Mouse (Mus musculus): ENCODE data around the gene Olfr601. TPM values are rescaled to one million over a fixed set of nuclear protein-coding genes. Genes with fewer than 3 reads are reported as not detected.
"Not testable (repeated sequence)": the region's sequence is repeated elsewhere in the genome, so short reads cannot be mapped to it uniquely, and the experiment has no call there.

Gene Olfr601
- not detected in 2 replicates for polyA plus RNA-seq (2015; fragmentation: Nextera tagmentation; extraction: Ambion mirVana)

DNA sequence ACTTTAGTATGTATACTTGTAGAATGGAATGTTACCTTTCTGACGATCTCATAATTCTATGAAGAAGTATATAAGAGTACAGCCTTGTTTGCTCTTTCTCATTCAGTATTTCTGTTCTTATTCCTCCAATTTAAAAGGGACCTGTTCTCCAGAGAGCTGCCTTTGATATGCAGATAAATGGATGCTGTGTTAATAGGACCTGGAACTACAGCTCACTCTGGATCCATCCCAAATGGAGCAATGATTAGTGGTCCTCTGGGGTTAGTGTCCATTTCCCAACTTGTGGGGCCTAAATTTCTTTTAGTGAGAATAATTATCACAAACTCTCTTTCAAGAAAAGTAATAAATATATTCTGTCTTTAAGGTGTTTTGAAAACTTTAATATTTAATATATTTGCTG is at the start of gene Olfr601:
Olfr601 (minus strand) TSS at position 101 of the 400 bp plus-strand sequence.
- WGBS = 95% methylated on average over 1 of the region's 1 CpGs
- H3K27ac ChIP-seq = no peak within 1 kb of the TSS
- H3K27me3 ChIP-seq = no peaks in the 10 kb centered on the region
- no peak within 1 kb of the TSS for H3K9ac ChIP-seq
- H3K9me3 ChIP-seq (replicated peaks) = no peaks in the 10 kb centered on the region
- H3K4me1 ChIP-seq = no peaks in the 10 kb centered on the region
- H3K4me2 ChIP-seq = no peak within 1 kb of the TSS
- H3K4me3 ChIP-seq (replicated peaks) = no peak within 1 kb of the TSS
- H3K36me3 ChIP-seq = no peaks in the 10 kb centered on the region
- no peak for ATAC-seq (replicated peaks; ENCODE audit: low FRiP score)

DNA sequence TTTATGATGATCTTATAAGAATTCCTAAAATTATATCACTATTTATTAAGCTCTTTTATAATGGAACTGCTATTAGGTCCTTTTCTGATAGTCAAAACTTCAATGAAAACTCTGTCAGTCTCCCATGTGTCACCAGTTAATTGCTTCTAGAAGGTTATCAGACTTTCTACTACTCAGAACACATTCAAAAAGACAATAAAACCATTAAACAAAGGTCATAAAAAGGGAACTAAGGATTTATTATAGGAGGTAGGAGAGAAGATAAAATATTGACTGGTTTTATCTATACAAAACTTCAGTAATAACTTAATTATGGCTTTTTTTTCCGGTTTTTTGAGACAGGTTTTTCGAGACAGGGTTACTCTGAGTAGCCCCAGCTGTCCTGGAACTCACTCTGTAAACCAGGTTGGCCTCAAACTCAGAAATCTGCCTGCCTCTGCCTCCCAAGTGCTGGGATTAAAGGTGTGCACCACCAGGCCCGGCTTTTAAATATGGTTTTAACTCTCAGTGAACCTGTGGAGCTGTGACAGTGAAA is 44.1 kb upstream of the Olfr601 start:
- H3K4me1 ChIP-seq; H3K9me3 ChIP-seq (replicated peaks); H3K27ac ChIP-seq; H3K27me3 ChIP-seq; ATAC-seq (replicated peaks; ENCODE audit: low FRiP score); H3K4me2 ChIP-seq; H3K9ac ChIP-seq; H3K36me3 ChIP-seq; H3K4me3 ChIP-seq (replicated peaks): not testable (repeated sequence)
- 75% methylated on average over 3 of the region's 3 CpGs for WGBS

DNA sequence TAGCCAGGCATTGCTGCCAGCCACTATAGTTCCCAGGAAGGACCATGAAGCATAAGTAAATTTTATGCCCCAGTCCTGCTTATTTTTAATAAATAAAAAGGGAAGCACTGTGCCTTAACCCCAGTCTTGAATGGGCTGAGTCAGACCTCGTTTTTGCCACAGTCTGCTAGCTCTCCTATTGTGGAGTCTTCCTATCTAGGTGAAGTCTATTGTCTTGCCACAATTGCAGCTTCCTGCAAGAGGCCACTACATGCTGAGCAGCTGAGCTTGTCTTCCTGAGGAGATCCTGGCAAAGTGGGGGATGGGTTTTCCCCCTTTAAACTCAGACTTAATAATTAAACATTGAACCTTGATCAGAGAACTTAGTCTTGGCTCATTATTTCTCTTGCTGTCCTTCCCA is 36.5 kb upstream of the Olfr601 start:
- WGBS = 16% methylated on average over 1 of the region's 1 CpGs
- Histone ChIP-seq H3K27me3 (no peaks in the 10 kb centered on the region), H3K4me3 (replicated peaks) (no peak overlapping the region), H3K36me3 (no peaks in the 10 kb centered on the region), H3K27ac (no peak overlapping the region), H3K9me3 (replicated peaks) (no peaks in the 10 kb centered on the region), H3K4me1 (no peaks in the 10 kb centered on the region), H3K4me2 (no peak overlapping the region), H3K9ac (no peak overlapping the region)
- ATAC-seq (replicated peaks; ENCODE audit: low FRiP score) = no peak

DNA sequence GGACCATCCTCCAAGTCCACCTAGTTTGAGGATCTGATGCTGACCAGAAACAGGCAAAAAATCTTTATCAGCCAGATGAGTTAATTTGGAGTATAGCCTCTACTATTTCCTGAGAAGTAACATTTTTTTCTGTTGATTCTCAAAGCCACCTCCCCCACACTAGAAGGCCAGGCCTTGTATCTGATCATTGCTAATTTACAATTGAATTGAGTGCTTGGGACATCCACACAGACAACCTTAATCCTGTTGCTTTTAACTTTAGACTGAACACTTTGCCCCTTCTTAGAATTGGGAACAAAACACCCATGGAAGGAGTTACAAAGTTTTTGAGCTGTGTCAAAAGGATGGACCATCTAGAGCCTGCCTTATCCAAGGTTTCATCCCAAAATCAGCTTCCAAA is 35.3 kb upstream of the Olfr601 start:
- Histone ChIP-seq H3K9me3 (replicated peaks) (no peaks in the 10 kb centered on the region), H3K4me3 (replicated peaks) (no peak overlapping the region), H3K27me3 (no peaks in the 10 kb centered on the region), H3K9ac (no peak overlapping the region), H3K27ac (no peak overlapping the region), H3K4me1 (no peaks in the 10 kb centered on the region), H3K4me2 (no peak overlapping the region), H3K36me3 (no peaks in the 10 kb centered on the region)
- ATAC-seq (replicated peaks; ENCODE audit: low FRiP score) = no peak

DNA sequence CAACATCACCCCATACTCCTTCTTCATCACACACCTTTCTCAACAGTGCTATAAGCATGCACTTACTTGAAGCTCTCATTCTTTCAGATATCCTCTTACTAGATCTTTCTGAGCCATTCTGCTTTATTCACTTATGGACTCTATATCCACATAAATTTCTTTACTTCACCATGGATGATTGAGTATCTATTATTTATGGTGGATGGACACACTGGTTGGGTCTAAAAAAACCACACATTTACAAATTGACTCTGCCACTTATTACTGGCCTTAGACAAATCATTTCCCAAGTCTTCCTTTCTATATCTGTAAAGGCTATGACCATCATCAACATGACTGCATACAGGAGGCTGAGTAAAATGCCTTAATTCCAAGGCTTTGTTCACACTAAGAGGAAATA is 23.6 kb upstream of the Olfr601 start, which contains the start of gene Olfr603:
Olfr603 (minus strand) TSS at position 101 of the 400 bp plus-strand sequence.
- Histone ChIP-seq H3K4me3 (replicated peaks) (no peak within 1 kb of the TSS), H3K36me3 (no peaks in the 10 kb centered on the region), H3K9me3 (replicated peaks) (no peaks in the 10 kb centered on the region), H3K27ac (no peak within 1 kb of the TSS), H3K9ac (no peak within 1 kb of the TSS), H3K4me2 (no peak within 1 kb of the TSS), H3K4me1 (no peaks in the 10 kb centered on the region), H3K27me3 (no peaks in the 10 kb centered on the region)
- ATAC-seq (replicated peaks; ENCODE audit: low FRiP score) = no peak

DNA sequence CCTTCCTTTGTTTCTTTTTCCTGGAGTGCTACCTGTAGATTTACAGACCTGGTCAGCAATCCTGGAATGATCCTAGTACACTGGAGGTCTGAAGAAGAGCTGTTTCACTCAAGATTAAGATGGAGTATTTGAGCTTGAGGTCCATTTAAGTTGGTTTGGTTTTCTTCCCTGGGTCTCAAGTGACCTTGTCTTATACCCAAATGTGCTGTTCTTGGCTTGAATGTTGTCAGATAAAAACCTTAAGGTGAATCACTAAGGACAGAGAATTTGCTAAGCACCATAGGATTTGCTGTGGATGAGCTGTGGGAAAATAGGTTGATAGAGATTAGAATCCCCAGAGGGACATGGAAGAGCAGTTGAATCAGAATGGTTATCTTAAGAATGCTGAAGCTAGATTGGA is 12.9 kb downstream of the Olfr601 start, which contains the start of gene Olfr600:
Olfr600 (minus strand) TSS at position 101 of the 400 bp plus-strand sequence.
- Histone ChIP-seq H3K4me3 (replicated peaks) (no peak within 1 kb of the TSS), H3K27me3 (no peaks in the 10 kb centered on the region), H3K4me1 (no peaks in the 10 kb centered on the region), H3K9me3 (replicated peaks) (no peaks in the 10 kb centered on the region), H3K4me2 (no peak within 1 kb of the TSS), H3K9ac (no peak within 1 kb of the TSS), H3K36me3 (no peaks in the 10 kb centered on the region), H3K27ac (no peak within 1 kb of the TSS)
- no peak for ATAC-seq (replicated peaks; ENCODE audit: low FRiP score)

DNA sequence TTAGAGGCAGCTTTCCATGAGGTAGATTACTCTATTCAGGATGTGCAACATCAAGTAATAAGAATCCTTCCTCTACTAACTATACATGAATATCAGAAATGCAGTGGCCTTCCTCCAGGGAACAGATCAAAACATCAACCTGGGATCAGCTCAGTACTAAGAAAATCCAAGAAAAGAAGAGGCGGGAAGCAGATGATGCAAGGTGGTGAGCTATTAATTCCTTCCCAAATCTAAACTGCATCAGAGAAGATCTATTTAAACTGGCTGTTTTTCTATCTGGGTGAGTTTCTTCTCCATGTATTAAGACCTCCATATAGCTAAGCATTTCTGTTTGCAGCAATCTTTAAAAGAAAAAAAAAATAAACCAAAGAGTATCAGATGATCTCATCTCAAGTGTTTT is 26.8 kb downstream of the Olfr601 start, which contains the start of gene Olfr599:
Olfr599 (plus strand) TSS at position 301 of the 400 bp plus-strand sequence.
- H3K9ac ChIP-seq = no peak within 1 kb of the TSS
- no peak for ATAC-seq (replicated peaks; ENCODE audit: low FRiP score)

DNA sequence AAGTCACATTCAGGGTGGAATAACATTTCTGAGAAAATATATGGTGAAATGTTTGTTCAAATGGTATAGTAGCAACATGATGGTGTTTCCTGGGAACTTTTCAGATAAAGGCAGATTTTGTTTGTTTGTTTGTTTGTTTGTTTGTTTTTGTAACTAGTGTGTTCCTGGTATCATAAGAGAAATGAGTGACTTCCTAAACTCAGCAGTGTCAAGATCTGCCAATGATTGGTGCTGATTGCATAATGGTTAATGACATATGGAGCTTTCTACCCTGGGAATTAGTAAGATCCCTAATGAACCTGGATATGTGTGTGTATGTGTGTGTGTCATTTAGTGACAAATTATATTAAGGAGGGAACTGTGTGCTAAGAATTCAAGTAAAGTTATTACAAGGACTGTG is 39.2 kb downstream of the Olfr601 start, which contains the start of gene Olfr598:
Olfr598 (plus strand) TSS at position 301 of the 400 bp plus-strand sequence.
- no peaks in the 10 kb centered on the region for H3K36me3 ChIP-seq
- H3K4me1 ChIP-seq = no peaks in the 10 kb centered on the region
- H3K9me3 ChIP-seq (replicated peaks) = no peaks in the 10 kb centered on the region
- no peak within 1 kb of the TSS for H3K9ac ChIP-seq
- no peak within 1 kb of the TSS for H3K4me3 ChIP-seq (replicated peaks)
- H3K4me2 ChIP-seq = no peak within 1 kb of the TSS
- no peaks in the 10 kb centered on the region for H3K27me3 ChIP-seq
- no peak within 1 kb of the TSS for H3K27ac ChIP-seq
- ATAC-seq (replicated peaks; ENCODE audit: low FRiP score) = no peak

More for the DNA sequence above, 26.8 kb downstream of the Olfr601 start, which contains the start of gene Olfr599:
- H3K27me3 ChIP-seq = no peaks in the 10 kb centered on the region
- H3K36me3 ChIP-seq = no peaks in the 10 kb centered on the region
- WGBS = 84% methylated on average over 1 of the region's 1 CpGs
- no peak within 1 kb of the TSS for H3K27ac ChIP-seq
- no peak within 1 kb of the TSS for H3K4me3 ChIP-seq (replicated peaks)
- H3K4me2 ChIP-seq = no peak within 1 kb of the TSS
- no peaks in the 10 kb centered on the region for H3K9me3 ChIP-seq (replicated peaks)
- H3K4me1 ChIP-seq = no peaks in the 10 kb centered on the region

DNA sequence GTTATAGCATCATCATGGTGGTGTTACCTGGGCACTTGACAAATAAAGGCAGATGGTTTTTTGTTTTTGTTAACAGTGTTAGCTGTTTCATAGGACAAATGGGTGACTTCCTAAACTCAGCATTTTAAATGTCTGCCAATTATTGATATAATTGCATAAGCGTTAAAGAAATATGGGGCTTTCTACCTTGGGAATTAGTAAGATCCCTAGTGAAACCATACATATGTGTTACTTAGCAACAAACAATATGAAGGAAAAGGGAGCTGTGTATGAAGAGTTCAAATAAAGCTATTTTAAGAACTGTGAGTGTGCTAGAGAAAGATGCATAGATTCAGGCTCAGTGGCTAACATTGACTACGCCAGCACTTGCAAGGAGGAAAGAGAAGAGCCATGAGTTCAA is 46.4 kb downstream of the Olfr601 start, which contains the start of gene Olfr597:
Olfr597 (plus strand) TSS at position 301 of the 400 bp plus-strand sequence.
- H3K4me1 ChIP-seq; H3K4me2 ChIP-seq; H3K9ac ChIP-seq; H3K36me3 ChIP-seq; H3K4me3 ChIP-seq (replicated peaks); ATAC-seq (replicated peaks; ENCODE audit: low FRiP score); H3K9me3 ChIP-seq (replicated peaks); H3K27ac ChIP-seq; H3K27me3 ChIP-seq: not testable (repeated sequence)
- 87% methylated on average over 2 of the region's 2 CpGs for WGBS

Other genes with a start within 250 kb of the Olfr601 start
- not detected in 2 replicates for gene Olfr586, start 237.0 kb downstream of the Olfr601 start, polyA plus RNA-seq (2015; fragmentation: Nextera tagmentation; extraction: Ambion mirVana)
- gene Olfr588-ps1, start 221.8 kb downstream of the Olfr601 start, polyA plus RNA-seq (2015; fragmentation: Nextera tagmentation; extraction: Ambion mirVana) = not detected in 2 replicates
- not detected in 2 replicates for gene Olfr589, start 206.3 kb downstream of the Olfr601 start, polyA plus RNA-seq (2015; fragmentation: Nextera tagmentation; extraction: Ambion mirVana)
- not detected in 2 replicates for gene Olfr591, start 184.3 kb downstream of the Olfr601 start, polyA plus RNA-seq (2015; fragmentation: Nextera tagmentation; extraction: Ambion mirVana)
- not detected in 2 replicates for gene Olfr592, start 177.9 kb downstream of the Olfr601 start, polyA plus RNA-seq (2015; fragmentation: Nextera tagmentation; extraction: Ambion mirVana)
- gene Olfr593, start 150.8 kb downstream of the Olfr601 start, polyA plus RNA-seq (2015; fragmentation: Nextera tagmentation; extraction: Ambion mirVana) = not detected in 2 replicates
- gene Olfr594, start 145.7 kb downstream of the Olfr601 start, polyA plus RNA-seq (2015; fragmentation: Nextera tagmentation; extraction: Ambion mirVana) = not detected in 2 replicates
- not detected in 2 replicates for gene Usp17ld, start 110.2 kb downstream of the Olfr601 start, polyA plus RNA-seq (2015; fragmentation: Nextera tagmentation; extraction: Ambion mirVana)
- gene Olfr596, start 57.0 kb downstream of the Olfr601 start, polyA plus RNA-seq (2015; fragmentation: Nextera tagmentation; extraction: Ambion mirVana) = not detected in 2 replicates
- not detected in 2 replicates for gene Olfr597, start 46.3 kb downstream of the Olfr601 start, polyA plus RNA-seq (2015; fragmentation: Nextera tagmentation; extraction: Ambion mirVana)
- not detected in 2 replicates for gene Olfr598, start 39.1 kb downstream of the Olfr601 start, polyA plus RNA-seq (2015; fragmentation: Nextera tagmentation; extraction: Ambion mirVana)
- gene Olfr599, start 26.7 kb downstream of the Olfr601 start, polyA plus RNA-seq (2015; fragmentation: Nextera tagmentation; extraction: Ambion mirVana) = not detected in 2 replicates
- not detected in 2 replicates for gene Olfr600, start 13.0 kb downstream of the Olfr601 start, polyA plus RNA-seq (2015; fragmentation: Nextera tagmentation; extraction: Ambion mirVana)
- not detected in 2 replicates for gene Olfr603, start 23.5 kb upstream of the Olfr601 start, polyA plus RNA-seq (2015; fragmentation: Nextera tagmentation; extraction: Ambion mirVana)
- gene Usp17lc, start 52.4 kb upstream of the Olfr601 start, polyA plus RNA-seq (2015; fragmentation: Nextera tagmentation; extraction: Ambion mirVana) = not detected in 2 replicates
- not detected in 2 replicates for gene Olfr605, start 82.8 kb upstream of the Olfr601 start, polyA plus RNA-seq (2015; fragmentation: Nextera tagmentation; extraction: Ambion mirVana)
- not detected in 2 replicates for gene Olfr606, start 86.4 kb upstream of the Olfr601 start, polyA plus RNA-seq (2015; fragmentation: Nextera tagmentation; extraction: Ambion mirVana)
- not detected in 2 replicates for gene Olfr607, start 101.5 kb upstream of the Olfr601 start, polyA plus RNA-seq (2015; fragmentation: Nextera tagmentation; extraction: Ambion mirVana)
- gene Olfr608, start 107.2 kb upstream of the Olfr601 start, polyA plus RNA-seq (2015; fragmentation: Nextera tagmentation; extraction: Ambion mirVana) = not detected in 2 replicates
- not detected in 2 replicates for gene Olfr609, start 135.4 kb upstream of the Olfr601 start, polyA plus RNA-seq (2015; fragmentation: Nextera tagmentation; extraction: Ambion mirVana)
- gene Olfr610, start 149.5 kb upstream of the Olfr601 start, polyA plus RNA-seq (2015; fragmentation: Nextera tagmentation; extraction: Ambion mirVana) = not detected in 2 replicates
- gene Olfr611, start 158.2 kb upstream of the Olfr601 start, polyA plus RNA-seq (2015; fragmentation: Nextera tagmentation; extraction: Ambion mirVana) = not detected in 2 replicates
- not detected in 2 replicates for gene Olfr612, start 180.1 kb upstream of the Olfr601 start, polyA plus RNA-seq (2015; fragmentation: Nextera tagmentation; extraction: Ambion mirVana)
- gene Olfr613, start 185.4 kb upstream of the Olfr601 start, polyA plus RNA-seq (2015; fragmentation: Nextera tagmentation; extraction: Ambion mirVana) = not detected in 2 replicates
- gene Olfr615, start 193.4 kb upstream of the Olfr601 start, polyA plus RNA-seq (2015; fragmentation: Nextera tagmentation; extraction: Ambion mirVana) = not detected in 2 replicates
- not detected in 2 replicates for gene Olfr616, start 206.5 kb upstream of the Olfr601 start, polyA plus RNA-seq (2015; fragmentation: Nextera tagmentation; extraction: Ambion mirVana)
- not detected in 2 replicates for gene Olfr617, start 210.4 kb upstream of the Olfr601 start, polyA plus RNA-seq (2015; fragmentation: Nextera tagmentation; extraction: Ambion mirVana)
- gene Olfr618, start 227.4 kb upstream of the Olfr601 start, polyA plus RNA-seq (2015; fragmentation: Nextera tagmentation; extraction: Ambion mirVana) = not detected in 2 replicates
- gene Olfr619, start 237.9 kb upstream of the Olfr601 start, polyA plus RNA-seq (2015; fragmentation: Nextera tagmentation; extraction: Ambion mirVana) = not detected in 2 replicates
- gene Olfr620, start 249.9 kb upstream of the Olfr601 start, polyA plus RNA-seq (2015; fragmentation: Nextera tagmentation; extraction: Ambion mirVana) = not detected in 2 replicates

Data from kidney, embryonic 15.5 days (tissue).